Mouse (Mus musculus) cerebellum, adult 2 months (tissue): ENCODE data around the gene Capn9. TPM values are rescaled to one million over a fixed set of nuclear protein-coding genes. Genes with fewer than 3 reads are reported as not detected.
A peak's percentile ranks its signal among the peaks of the same experiment; 100 is the strongest.

Experiments used
- DNase-seq, 2 experiments: peaks; one replicate each; pipeline ENCODE4 v3.0.0; 2021
- H3K27ac ChIP-seq: fragments of 200-500 bp; 2 replicates; pipeline ENCODE4 v1.5.1; 2012; ENCODE audit warnings: low read length, control low read depth, inconsistent platforms; ENCODE audit not compliant: insufficient read depth
- H3K27me3 ChIP-seq: fragments of 200-500 bp; 2 replicates; pipeline ENCODE4 v1.6.1; 2012; ENCODE audit warnings: inconsistent platforms, mild to moderate bottlenecking, low read length, moderate library complexity; ENCODE audit not compliant: control insufficient read depth, insufficient read depth
- H3K4me1 ChIP-seq: fragments of 200-500 bp; 2 replicates; pipeline ENCODE4 v1.6.1; 2011; ENCODE audit warnings: low read length; ENCODE audit not compliant: control insufficient read depth, insufficient read depth
- H3K4me3 ChIP-seq: fragments of 200-500 bp; replicated peaks from 2 replicates; pipeline ENCODE3; 2011; ENCODE audit warnings: mild to moderate bottlenecking, low read depth, low read length, control low read depth; ENCODE audit not compliant: insufficient read depth
- CTCF ChIP-seq: fragments of 200-500 bp; IDR thresholded peaks from 2 replicates; pipeline ENCODE4 v1.5.1; 2011; ENCODE audit warnings: low read depth, mild to moderate bottlenecking, control low read depth, low read length, moderate library complexity, borderline replicate concordance; ENCODE audit not compliant: insufficient read depth
- POLR2A ChIP-seq: fragments of 200-500 bp; IDR thresholded peaks from 2 replicates; pipeline ENCODE4 v1.6.1; 2011; ENCODE audit warnings: low read length, control low read depth, borderline replicate concordance; ENCODE audit not compliant: insufficient read depth
- WGBS: fragments of 180-500 bp; shearing (Covaris S2); methylation state at CpG from one replicate; pipeline ENCODE4 v1.1.7; 2018; 5-methylcytosine and 5-hydroxymethylcytosine counted together
- polyA plus RNA-seq: library from polyadenylated mRNA; depleted of rRNA; stranded (reverse); fragments of >200 nt; gene quantifications from 2 replicates; pipeline ENCODE4 v1.2.3, GENCODE M21; 2012; rRNA removed

The Capn9 gene
- polyA plus RNA-seq, 1 experiment, result 0.08 TPM

DNA sequence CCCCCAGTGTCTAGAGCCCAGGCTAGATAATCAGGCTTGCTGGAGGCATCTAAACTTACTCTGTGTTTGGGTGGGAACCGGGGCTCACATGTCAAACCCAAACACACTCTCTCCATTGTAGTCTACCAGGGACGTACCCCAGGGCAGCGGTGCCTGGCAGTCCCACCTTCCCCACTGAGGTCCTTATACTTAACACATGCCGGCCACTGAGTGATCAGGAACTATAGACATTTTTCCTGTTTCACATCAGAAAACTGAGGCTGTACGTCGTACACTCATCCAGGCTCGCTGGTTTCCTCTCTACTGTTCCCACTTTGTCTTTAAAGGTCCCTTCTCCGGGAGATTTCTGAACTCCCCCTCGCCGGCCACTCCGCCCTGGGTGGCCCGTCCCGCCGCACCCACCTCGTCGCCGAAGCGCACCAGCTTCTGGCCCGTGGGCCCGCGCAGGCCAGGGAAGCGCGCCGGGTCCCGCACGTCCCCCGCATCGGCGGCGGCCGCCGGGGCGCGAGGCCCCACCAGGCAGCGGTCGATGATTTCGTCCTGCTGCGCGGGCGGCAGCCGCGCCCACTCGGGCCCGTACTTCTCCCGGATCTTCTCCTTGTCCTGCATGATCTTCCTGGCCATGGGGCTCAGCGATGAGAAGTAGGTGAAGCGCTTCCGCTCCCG lies 86.7 kb downstream of the Capn9 start:
- DNase-seq, result no peak
- Histone ChIP-seq H3K4me3 (peak overlapping the region; percentile 62), H3K4me1 (peaks cover 6% of the 10 kb centered on the region; the same call in 1 of the 2 replicates), H3K27me3 (no peaks in the 10 kb centered on the region), H3K27ac (peak overlapping the region; percentile 25; the same call in 1 of the 2 replicates)
- no peak for TF ChIP-seq CTCF
- no peak for TF ChIP-seq POLR2A
- under 1% methylated on average over 49 of the region's 49 CpGs for WGBS

DNA sequence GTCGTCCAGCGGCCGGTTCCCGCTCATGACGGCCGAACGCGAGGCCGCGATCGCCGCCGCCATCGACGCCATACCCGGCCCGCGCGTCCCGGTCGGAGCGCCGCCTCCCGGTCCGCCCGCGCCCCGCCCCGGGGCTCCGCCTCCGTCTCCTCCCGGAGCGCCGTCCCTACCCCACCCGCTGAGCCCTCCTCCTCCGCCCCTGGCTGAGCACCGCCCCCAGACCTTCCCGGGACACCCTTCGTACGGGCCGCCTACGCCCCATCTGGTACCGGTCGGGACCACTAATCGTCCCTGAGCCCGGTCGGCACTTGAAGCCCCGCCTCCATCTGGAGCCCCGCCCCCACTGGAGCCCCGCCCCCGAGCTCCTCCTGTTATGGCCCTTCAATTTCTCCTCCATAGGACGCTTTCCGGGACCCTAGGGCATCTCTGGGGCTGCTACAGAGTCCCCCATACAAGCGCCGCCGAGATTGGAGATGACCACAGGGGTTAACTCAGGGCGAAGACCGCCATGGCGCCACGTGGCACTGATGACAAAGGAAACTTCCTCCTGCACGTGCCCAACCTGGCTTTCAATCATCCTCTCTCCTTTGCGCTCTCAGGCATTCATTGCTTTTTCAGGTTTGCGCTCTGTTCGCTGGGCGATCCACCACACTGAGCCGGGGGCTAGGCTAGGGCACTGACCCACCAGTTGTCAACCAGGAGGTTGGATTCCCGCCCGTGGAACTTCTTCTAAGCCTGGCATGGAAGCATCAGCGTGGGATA lies 87.4 kb downstream of the Capn9 start, which contains the start of gene 2310022B05Rik:
Gene 2310022B05Rik (minus strand): TSS at position 258 of the 762 bp plus-strand sequence.
- 2% methylated on average over 63 of the region's 69 CpGs for WGBS
- H3K27me3 ChIP-seq, result no peaks in the 10 kb centered on the region

DNA sequence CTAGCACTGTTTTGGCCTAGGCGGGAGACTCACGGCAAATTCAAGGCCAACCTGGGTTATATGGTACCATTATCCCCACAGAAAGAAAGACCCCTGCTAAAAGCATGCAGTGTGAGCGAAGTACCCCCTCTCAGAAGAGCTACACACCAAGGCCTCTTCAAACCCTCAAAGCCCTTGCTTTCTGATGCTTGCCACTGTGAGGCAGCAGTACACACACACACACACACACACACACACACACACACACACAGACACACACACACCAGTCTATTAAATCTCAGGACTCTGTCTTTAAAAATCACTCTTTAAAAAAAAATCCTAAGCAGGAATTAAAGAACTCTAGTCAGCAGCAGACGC lies 87.9 kb downstream of the Capn9 start:
- DNase-seq, result no peak
- no peak overlapping the region for H3K4me3 ChIP-seq
- H3K27me3 ChIP-seq, result no peaks in the 10 kb centered on the region
- no peak for TF ChIP-seq CTCF
- no peak for TF ChIP-seq POLR2A
- WGBS, result 57% methylated on average over 4 of the region's 4 CpGs
- no peak overlapping the region for H3K27ac ChIP-seq
- no peaks in the 10 kb centered on the region for H3K4me1 ChIP-seq

More for the DNA sequence above, 87.4 kb downstream of the Capn9 start, which contains the start of gene 2310022B05Rik:
- Histone ChIP-seq H3K4me3 (peak within 1 kb of the TSS; percentile 62), H3K4me1 (peaks cover 3% of the 10 kb centered on the region; the same call in 1 of the 2 replicates), H3K27ac (peak within 1 kb of the TSS; percentile 33; the same call in 1 of the 2 replicates)
- TF ChIP-seq CTCF (no peak), POLR2A (0 out of 2 replicates have a peak, but pooled peaks have one; percentile 29)
- DNase-seq, result peak; percentile 71 to 78

DNA sequence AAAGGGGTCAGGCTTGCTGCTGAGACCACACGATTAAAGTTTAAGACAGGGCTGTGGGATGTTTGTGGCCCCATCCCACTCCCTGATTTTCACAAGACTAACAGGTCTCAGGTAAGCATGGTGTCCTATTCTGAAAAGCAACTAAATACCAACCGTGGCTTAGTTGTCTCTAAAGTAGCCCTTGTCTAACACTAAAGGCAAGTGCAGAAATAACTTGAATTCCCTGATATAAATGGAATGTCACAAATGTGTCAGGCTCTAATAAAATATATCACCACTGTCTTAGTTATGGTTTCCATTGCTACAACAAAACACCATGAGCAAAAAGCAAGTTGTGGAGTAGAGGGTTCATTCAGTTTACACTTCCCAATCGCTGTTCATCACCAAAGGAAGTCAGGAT lies 88.5 kb downstream of the Capn9 start:
- Histone ChIP-seq H3K27ac (no peak overlapping the region), H3K27me3 (no peaks in the 10 kb centered on the region), H3K4me3 (no peak overlapping the region), H3K4me1 (no peaks in the 10 kb centered on the region)
- TF ChIP-seq POLR2A (no peak), CTCF (no peak)
- WGBS, result 88% methylated on average over 3 of the region's 3 CpGs
- no peak for DNase-seq

Other genes starting within 250 kb of the Capn9 start
- gene Pgbd5, start 136.5 kb upstream of the Capn9 start, polyA plus RNA-seq, result 142 and 155 TPM in 2 replicates
- gene Cog2, start 55.3 kb upstream of the Capn9 start, polyA plus RNA-seq, result 38.4 and 40.7 TPM in 2 replicates
- gene Agt, start 6.4 kb upstream of the Capn9 start, polyA plus RNA-seq, result 125 and 129 TPM in 2 replicates
- 63.8 and 67.8 TPM in 2 replicates for gene 2310022B05Rik, start 87.3 kb downstream of the Capn9 start, polyA plus RNA-seq
- gene Ttc13, start 145.9 kb downstream of the Capn9 start, polyA plus RNA-seq, result 39.1 and 41.6 TPM in 2 replicates
- gene Arv1, start 146.0 kb downstream of the Capn9 start, polyA plus RNA-seq, result 19.5 and 20.3 TPM in 2 replicates
- 1.2 and 1.3 TPM in 2 replicates for gene Fam89a, start 175.7 kb downstream of the Capn9 start, polyA plus RNA-seq
- 19.4 and 23.3 TPM in 2 replicates for gene Trim67, start 217.0 kb downstream of the Capn9 start, polyA plus RNA-seq